Mouse (Mus musculus): ENCODE results near the gene Ptprb. TPM values are rescaled to one million over a fixed set of nuclear protein-coding genes. Genes with fewer than 3 reads are reported as not detected.

Ptprb gene
- total and polyA plus RNA-seq, 2 experiments from 2014 or later, result 2.3 to 9.8 TPM

- WGBS, result 72% methylated on average over 7 of the region's 7 CpGs
- Histone ChIP-seq H3K9me3 (ENCODE audit: low read length) (no peaks in the 10 kb centered on the region), H3K36me3 (ENCODE audit: insufficient read depth) (no peaks in the 10 kb centered on the region), H3K4me1 (ENCODE audit: insufficient read depth) (no peaks in the 10 kb centered on the region), H3K27ac (ENCODE audit: low read depth, low read length) (no peak overlapping the region), H3K4me3 (ENCODE audit: low read depth, low read length) (no peak overlapping the region), H3K4me2 (ENCODE audit: low read depth) (no peak overlapping the region), H3K9ac (no peak overlapping the region), H3K27me3 (ENCODE audit: insufficient read depth, low read length) (no peaks in the 10 kb centered on the region)
- DNase-seq (no peak), ATAC-seq (no peak)
- TF ChIP-seq CTCF (IDR thresholded peaks at IDR 0.05; ENCODE audit: low read depth), result no peak
These were observed 157.1 kb downstream of the Ptprb start for GRCm38 (mm10) chr10:116432421-116432820.

GRCm38 (mm10) chr10:116435455-116435854, 160.1 kb downstream of the Ptprb start:
- Histone ChIP-seq H3K9me3 (ENCODE audit: low read length) (no peaks in the 10 kb centered on the region; the same call in 1 of the 2 replicates), H3K4me2 (ENCODE audit: low read depth) (no peak overlapping the region), H3K36me3 (ENCODE audit: insufficient read depth) (no peaks in the 10 kb centered on the region), H3K9ac (no peak overlapping the region), H3K27me3 (ENCODE audit: insufficient read depth, low read length) (no peaks in the 10 kb centered on the region), H3K4me1 (ENCODE audit: insufficient read depth) (no peaks in the 10 kb centered on the region), H3K4me3 (ENCODE audit: low read depth, low read length) (no peak overlapping the region), H3K27ac (ENCODE audit: low read depth, low read length) (no peak overlapping the region)
- 67% methylated on average over 12 of the region's 12 CpGs for WGBS
- ATAC-seq (peak; percentile 42; the same call in 1 of the 2 replicates), DNase-seq (no peak)
- no peak for TF ChIP-seq CTCF (IDR thresholded peaks at IDR 0.05; ENCODE audit: low read depth)

Other genes with a start within 250 kb of the Ptprb start
- not detected in 2 replicates for gene 4933416C03Rik, start 161.6 kb upstream of the Ptprb start, total RNA-seq (2014; rRNA removed)
- gene 4933416C03Rik, start 161.6 kb upstream of the Ptprb start, polyA plus RNA-seq (2015; fragmentation: Nextera tagmentation; extraction: Ambion mirVana), result not detected in 2 replicates
- gene Kcnmb4, start 198.4 kb downstream of the Ptprb start, total RNA-seq (2014; rRNA removed), result 68.5 and 83.6 TPM in 2 replicates
- gene Kcnmb4, start 198.4 kb downstream of the Ptprb start, polyA plus RNA-seq (2015; fragmentation: Nextera tagmentation; extraction: Ambion mirVana), result 29.7 and 40.4 TPM in 2 replicates

All from forebrain, postnatal 0 days (tissue).